ENCODE assay signal across 9 mouse cellular contexts in genomic region chr7:44398570-44398969, GRCm38 (mm10). TPM values are rescaled to one million over a fixed set of nuclear protein-coding genes. Genes with fewer than 3 reads are reported as not detected.
DNase-seq lines count a peak whose midpoint lies in the region; ATAC-seq and TF ChIP-seq lines count a peak whose summit lies in the region.
"Had no signal": no experiment of that assay in that cellular context is flagged by ENCODE, and none has a peak within 500 bp of the region (broad histone marks: within the 10 kb centered on the region; RNA-seq: fewer than 3 reads in every experiment).

No protein-coding gene starts in this region.

- H3K4me1 ChIP-seq in bone marrow, adult 2 months (ENCODE audit: control insufficient read depth, insufficient read depth, low read length): peaks cover 7% of the 10 kb centered on the region
- no peaks in the 10 kb centered on the region for H3K4me1 ChIP-seq in embryonic facial prominence, embryonic 15.5 days
- no peaks in the 10 kb centered on the region for H3K4me1 ChIP-seq in hindbrain, embryonic 13.5 days (replicated peaks)
- H3K4me1 ChIP-seq in limb, embryonic 14.5 days (ENCODE audit: control insufficient read depth, insufficient read depth, low read length): no peaks in the 10 kb centered on the region
- no peaks in the 10 kb centered on the region for H3K4me1 ChIP-seq in midbrain, embryonic 16.5 days (ENCODE audit: control insufficient read depth, insufficient read depth, low read length)

- no peaks in the 10 kb centered on the region; the same call in 1 of the 2 replicates for H3K27me3 ChIP-seq in embryonic facial prominence, embryonic 15.5 days
- peaks cover 13% of the 10 kb centered on the region; the same call in 1 of the 2 replicates for H3K27me3 ChIP-seq in hindbrain, embryonic 13.5 days
- H3K27me3 ChIP-seq in limb, embryonic 14.5 days (ENCODE audit: control insufficient read depth, insufficient read depth, low read length): no peaks in the 10 kb centered on the region
- no peaks in the 10 kb centered on the region for H3K27me3 ChIP-seq in midbrain, embryonic 16.5 days (ENCODE audit: control insufficient read depth, insufficient read depth, low read depth, low read length)

- 8% methylated on average over 3 of the region's 3 CpGs for WGBS in bone marrow, adult 2 months
- WGBS in embryonic facial prominence, embryonic 15.5 days: 18% methylated on average over 3 of the region's 3 CpGs
- 9% methylated on average over 3 of the region's 3 CpGs for WGBS in hindbrain, embryonic 13.5 days
- WGBS in limb, embryonic 14.5 days: 26% methylated on average over 3 of the region's 3 CpGs
- WGBS in midbrain, embryonic 16.5 days: 9% methylated on average over 3 of the region's 3 CpGs

- no peak overlapping the region for H3K27ac ChIP-seq in bone marrow, adult 2 months (ENCODE audit: control insufficient read depth, insufficient read depth, low read depth, low read length, poor library complexity)
- H3K27ac ChIP-seq in embryonic facial prominence, embryonic 15.5 days (replicated peaks): no peak overlapping the region
- H3K27ac ChIP-seq in hindbrain, embryonic 13.5 days: no peak overlapping the region
- H3K27ac ChIP-seq in limb, embryonic 14.5 days (replicated peaks; ENCODE audit: low read depth, low read length): no peak overlapping the region
- no peak overlapping the region for H3K27ac ChIP-seq in midbrain, embryonic 16.5 days (ENCODE audit: low read length)

- H3K4me2 ChIP-seq in embryonic facial prominence, embryonic 15.5 days (replicated peaks): no peak overlapping the region
- H3K4me2 ChIP-seq in hindbrain, embryonic 13.5 days: no peak overlapping the region
- H3K4me2 ChIP-seq in limb, embryonic 14.5 days (replicated peaks; ENCODE audit: low read depth, low read length, severe bottlenecking): no peak overlapping the region
- no peak overlapping the region for H3K4me2 ChIP-seq in midbrain, embryonic 16.5 days (ENCODE audit: low read length)

- H3K9me3 ChIP-seq in embryonic facial prominence, embryonic 15.5 days (replicated peaks): no peaks in the 10 kb centered on the region
- no peaks in the 10 kb centered on the region for H3K9me3 ChIP-seq in hindbrain, embryonic 13.5 days
- no peaks in the 10 kb centered on the region for H3K9me3 ChIP-seq in limb, embryonic 14.5 days (ENCODE audit: control insufficient read depth, low read length)
- H3K9me3 ChIP-seq in midbrain, embryonic 16.5 days (replicated peaks; ENCODE audit: control insufficient read depth, low read length, poor library complexity, severe bottlenecking): no peaks in the 10 kb centered on the region

- ATAC-seq in embryonic facial prominence, embryonic 15.5 days (ENCODE audit: insufficient number of reproducible peaks, low FRiP score, low TSS enrichment, low read depth): peak; percentile 47; the same call in 1 of the 2 replicates
- ATAC-seq in hindbrain, embryonic 13.5 days (ENCODE audit: low FRiP score): peak; percentile 50; the same call in 1 of the 2 replicates
- ATAC-seq in limb, embryonic 14.5 days (ENCODE audit: low FRiP score, low read depth): no peak; the same call in 1 of the 2 replicates
- ATAC-seq in midbrain, embryonic 16.5 days: peak; percentile 66

- peak; percentile 91 for TF ChIP-seq CTCF in bone marrow, adult 2 months (IDR thresholded peaks at IDR 0.05; ENCODE audit: control insufficient read depth, insufficient read depth, low read length)

- no peak overlapping the region for H3K9ac ChIP-seq in embryonic facial prominence, embryonic 15.5 days
- H3K9ac ChIP-seq in hindbrain, embryonic 13.5 days: no peak overlapping the region
- H3K9ac ChIP-seq in limb, embryonic 14.5 days (ENCODE audit: low read depth, low read length, severe bottlenecking): no peak overlapping the region
- H3K9ac ChIP-seq in midbrain, embryonic 16.5 days (ENCODE audit: low read depth, low read length): no peak overlapping the region

- peak; percentile 48 to 64 for DNase-seq in left cerebral cortex, adult 18-20 months (ENCODE audit: low spot score in 2 of 2)
- no peak for DNase-seq in left cerebral cortex, adult 11 months (ENCODE audit: low spot score)
- DNase-seq in limb, embryonic 14.5 days (ENCODE audit: low spot score): peak; percentile 12
- DNase-seq in thymus, adult 18-20 months: peak; percentile 33 to 43

- TF ChIP-seq POLR2A in bone marrow, adult 2 months (IDR thresholded peaks at IDR 0.05; ENCODE audit: borderline replicate concordance, control insufficient read depth, low read depth, low read length): no peak
- no peak for TF ChIP-seq POLR2A in limb, embryonic 14.5 days (IDR thresholded peaks at IDR 0.05; ENCODE audit: borderline replicate concordance, extremely low read depth, insufficient read depth, insufficient read length)

- H3K36me3 ChIP-seq in embryonic facial prominence, embryonic 15.5 days: no peaks in the 10 kb centered on the region
- H3K36me3 ChIP-seq in hindbrain, embryonic 13.5 days: peaks cover 6% of the 10 kb centered on the region; the same call in 1 of the 2 replicates
- H3K36me3 ChIP-seq in limb, embryonic 14.5 days (ENCODE audit: control insufficient read depth, insufficient read depth, low read length): no peaks in the 10 kb centered on the region
- peaks cover 2% of the 10 kb centered on the region; the same call in 1 of the 2 replicates for H3K36me3 ChIP-seq in midbrain, embryonic 16.5 days (ENCODE audit: control insufficient read depth, insufficient read depth, low read length)

- H3K4me3 ChIP-seq in bone marrow, adult 2 months (replicated peaks; ENCODE audit: control insufficient read depth, low read depth, low read length): no peak overlapping the region
- no peak overlapping the region for H3K4me3 ChIP-seq in embryonic facial prominence, embryonic 15.5 days (replicated peaks)
- H3K4me3 ChIP-seq in hindbrain, embryonic 13.5 days: no peak overlapping the region
- no peak overlapping the region for H3K4me3 ChIP-seq in limb, embryonic 14.5 days (replicated peaks; ENCODE audit: low read length)
- H3K4me3 ChIP-seq in midbrain, embryonic 16.5 days (ENCODE audit: low read depth, low read length): no peak overlapping the region
- H3K4me3 ChIP-seq: erythroblast, embryonic 14.5 days had no signal

RNA-seq across cellular contexts. Expression of gene 1700008O03Rik, which starts 12.9 kb away (rescaled TPM):
- total RNA-seq in left cerebral cortex, adult 18-20 months (2021): 1 to 10 TPM in 1 of 2 experiments, under 1 TPM in 1; 0.98 to 2.7 TPM
- polyA plus RNA-seq in bone marrow, adult 2 months (2011; ENCODE audit: insufficient read depth, insufficient read length, low replicate concordance, missing spikeins): not detected in 2 replicates
- 1.4 and 1.5 TPM in 2 replicates for polyA plus RNA-seq in embryonic facial prominence, embryonic 15.5 days (2015; fragmentation: Nextera tagmentation; extraction: Ambion mirVana)
- polyA plus RNA-seq in hindbrain, embryonic 13.5 days (2015; fragmentation: Nextera tagmentation; extraction: Ambion mirVana): 1.8 and 2.4 TPM in 2 replicates
- polyA plus RNA-seq in limb, embryonic 14.5 days (2012; rRNA removed): 2.1 and 2.7 TPM in 2 replicates
- polyA plus RNA-seq in limb, embryonic 14.5 days (2014; fragmentation: Nextera tagmentation; extraction: Ambion mirVana): 0.67 and 0.73 TPM in 2 replicates
- 2.0 and 3.6 TPM in 2 replicates for polyA plus RNA-seq in midbrain, embryonic 16.5 days (2015; fragmentation: Nextera tagmentation; extraction: Ambion mirVana)

RNA-seq across cellular contexts. Expression of gene Syt3, which starts 14.7 kb away (rescaled TPM):
- 10 to 100 TPM; 56.6 to 66.2 TPM for total RNA-seq in left cerebral cortex, adult 18-20 months (2021)
- not detected in 2 replicates for polyA plus RNA-seq in bone marrow, adult 2 months (2011; ENCODE audit: insufficient read depth, insufficient read length, low replicate concordance, missing spikeins)
- 2.7 and 3.4 TPM in 2 replicates for polyA plus RNA-seq in embryonic facial prominence, embryonic 15.5 days (2015; fragmentation: Nextera tagmentation; extraction: Ambion mirVana)
- polyA plus RNA-seq in hindbrain, embryonic 13.5 days (2015; fragmentation: Nextera tagmentation; extraction: Ambion mirVana): 26.1 and 27.7 TPM in 2 replicates
- 3.3 and 3.8 TPM in 2 replicates for polyA plus RNA-seq in limb, embryonic 14.5 days (2012; rRNA removed)
- polyA plus RNA-seq in limb, embryonic 14.5 days (2014; fragmentation: Nextera tagmentation; extraction: Ambion mirVana): 2.2 and 4.6 TPM in 2 replicates
- polyA plus RNA-seq in midbrain, embryonic 16.5 days (2015; fragmentation: Nextera tagmentation; extraction: Ambion mirVana): 57.4 and 73.2 TPM in 2 replicates
- polyA plus RNA-seq: erythroblast, embryonic 14.5 days had no signal

RNA-seq across cellular contexts. Expression of gene Lrrc4b, which starts 30.2 kb away (rescaled TPM):
- total RNA-seq in left cerebral cortex, adult 18-20 months (2021): 100 to 1,000 TPM; 284 to 289 TPM
- 0.92 TPM in 1 of 2 replicates, not detected in the other for polyA plus RNA-seq in bone marrow, adult 2 months (2011; ENCODE audit: insufficient read depth, insufficient read length, low replicate concordance, missing spikeins)
- 1.3 TPM in 2 replicates for polyA plus RNA-seq in embryonic facial prominence, embryonic 15.5 days (2015; fragmentation: Nextera tagmentation; extraction: Ambion mirVana)
- 14.6 and 15.6 TPM in 2 replicates for polyA plus RNA-seq in hindbrain, embryonic 13.5 days (2015; fragmentation: Nextera tagmentation; extraction: Ambion mirVana)
- polyA plus RNA-seq in limb, embryonic 14.5 days (2012; rRNA removed): 15.3 and 23.0 TPM in 2 replicates
- 1.6 and 1.8 TPM in 2 replicates for polyA plus RNA-seq in limb, embryonic 14.5 days (2014; fragmentation: Nextera tagmentation; extraction: Ambion mirVana)
- polyA plus RNA-seq in midbrain, embryonic 16.5 days (2015; fragmentation: Nextera tagmentation; extraction: Ambion mirVana): 14.3 and 15.9 TPM in 2 replicates
- polyA plus RNA-seq: erythroblast, embryonic 14.5 days had no signal
